Mouse (Mus musculus): ENCODE measurements at regions not wholly inside any gene's neighbourhood (a gene's known extent, or its start where the extent isn't known, plus 50 kb on each side); places are given as distances from the start of the nearest gene placed in this dataset.

DNA sequence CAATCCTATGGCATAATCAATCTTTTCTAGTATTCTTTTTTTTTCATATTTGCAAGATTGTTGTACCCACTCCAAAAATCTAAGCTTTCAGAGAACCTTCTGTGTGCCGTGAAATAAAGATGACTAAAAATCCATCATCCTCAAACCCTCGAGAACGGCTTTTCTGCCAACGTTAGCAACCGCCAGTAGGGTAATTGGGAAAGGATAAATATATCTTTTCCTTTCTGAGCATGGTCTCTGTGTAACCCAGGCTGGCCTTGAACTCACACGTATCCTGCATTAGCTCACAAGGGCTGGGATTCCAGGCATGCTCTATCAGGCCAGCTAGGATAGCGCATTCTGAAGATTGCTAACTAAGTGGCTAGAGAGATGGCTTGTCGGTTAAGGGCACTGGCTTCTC, 117.9 kb upstream of the Sgk1 start:
- DNase-seq (ENCODE audit: low spot score in 2 of 2): peak in 1 of 2 experiments; percentile 63
- intact Hi-C loops (cut with DNase I): loop anchor here (5.0 kb wide), 6 partner anchors 107 to 297 kb away; partner anchors contain the start of gene Sgk1

DNA sequence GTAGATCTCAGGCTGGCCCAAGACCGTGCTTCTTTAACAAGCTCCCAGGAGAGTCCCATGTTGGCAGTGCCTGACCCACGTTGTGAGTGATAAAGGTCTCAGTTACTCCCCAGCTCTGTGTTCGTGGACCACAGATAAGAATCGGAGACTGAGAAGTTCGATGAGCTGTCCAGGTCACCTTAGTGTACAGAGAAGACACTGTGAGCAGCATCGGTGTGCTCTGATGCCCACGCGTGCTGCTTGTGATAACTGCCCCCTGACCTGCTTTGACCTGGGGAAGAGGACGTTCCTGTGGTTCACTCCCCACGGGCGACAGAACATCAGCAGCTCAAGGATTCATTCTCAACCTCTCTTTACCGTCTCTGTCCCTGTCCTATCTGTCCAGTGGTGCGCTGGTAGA, 117.1 kb upstream of the Sgk1 start:
- intact Hi-C loops (cut with DNase I): loop anchor here (5.0 kb wide), 6 partner anchors 108 to 298 kb away; partner anchors contain the start of gene Sgk1

DNA sequence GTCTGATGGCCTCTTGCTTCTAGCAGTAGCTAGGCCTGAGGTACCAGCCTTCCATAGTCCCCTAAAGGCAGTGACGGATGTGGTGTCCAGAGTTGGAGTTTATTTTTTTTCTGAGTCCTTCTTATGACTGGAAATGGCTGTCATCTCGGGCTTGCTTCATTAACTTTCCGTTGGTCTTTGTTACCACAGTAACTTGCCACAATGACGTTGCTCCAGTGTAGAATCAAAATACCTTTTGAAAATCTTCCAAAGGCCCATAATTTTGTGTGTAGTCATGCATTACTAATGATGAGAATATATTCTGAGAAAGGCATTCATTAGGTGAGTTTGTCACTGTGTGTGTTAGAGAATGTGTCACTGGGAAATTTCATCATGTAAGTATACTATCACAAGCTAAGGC, 108.4 kb upstream of the Sgk1 start:
- intact Hi-C loops (cut with DNase I): no loop called here
- DNase-seq (ENCODE audit: low spot score in 2 of 2): no peak

More for the DNA sequence above, 117.1 kb upstream of the Sgk1 start:
- no peak for DNase-seq (ENCODE audit: low spot score in 2 of 2)

DNA sequence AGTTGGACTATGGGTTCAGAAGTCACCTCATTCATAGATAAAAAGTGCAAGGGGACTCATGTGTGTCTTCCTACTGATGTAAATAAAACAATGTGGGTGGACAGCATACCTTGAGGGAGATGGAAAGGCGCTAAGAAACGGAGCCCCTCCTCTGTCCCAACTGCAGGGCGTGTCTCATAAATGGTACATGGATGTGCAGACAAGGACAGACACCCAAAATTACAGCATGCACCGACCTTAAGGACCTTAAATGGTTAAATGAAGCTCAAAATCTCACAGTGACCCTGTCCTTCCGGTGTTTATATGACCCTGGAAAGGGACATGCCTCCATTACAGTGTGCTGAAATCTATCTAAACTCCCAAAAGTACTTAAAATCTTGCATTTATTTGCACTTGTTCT, 106.5 kb upstream of the Sgk1 start:
- intact Hi-C loops (cut with DNase I): no loop called here

DNA sequence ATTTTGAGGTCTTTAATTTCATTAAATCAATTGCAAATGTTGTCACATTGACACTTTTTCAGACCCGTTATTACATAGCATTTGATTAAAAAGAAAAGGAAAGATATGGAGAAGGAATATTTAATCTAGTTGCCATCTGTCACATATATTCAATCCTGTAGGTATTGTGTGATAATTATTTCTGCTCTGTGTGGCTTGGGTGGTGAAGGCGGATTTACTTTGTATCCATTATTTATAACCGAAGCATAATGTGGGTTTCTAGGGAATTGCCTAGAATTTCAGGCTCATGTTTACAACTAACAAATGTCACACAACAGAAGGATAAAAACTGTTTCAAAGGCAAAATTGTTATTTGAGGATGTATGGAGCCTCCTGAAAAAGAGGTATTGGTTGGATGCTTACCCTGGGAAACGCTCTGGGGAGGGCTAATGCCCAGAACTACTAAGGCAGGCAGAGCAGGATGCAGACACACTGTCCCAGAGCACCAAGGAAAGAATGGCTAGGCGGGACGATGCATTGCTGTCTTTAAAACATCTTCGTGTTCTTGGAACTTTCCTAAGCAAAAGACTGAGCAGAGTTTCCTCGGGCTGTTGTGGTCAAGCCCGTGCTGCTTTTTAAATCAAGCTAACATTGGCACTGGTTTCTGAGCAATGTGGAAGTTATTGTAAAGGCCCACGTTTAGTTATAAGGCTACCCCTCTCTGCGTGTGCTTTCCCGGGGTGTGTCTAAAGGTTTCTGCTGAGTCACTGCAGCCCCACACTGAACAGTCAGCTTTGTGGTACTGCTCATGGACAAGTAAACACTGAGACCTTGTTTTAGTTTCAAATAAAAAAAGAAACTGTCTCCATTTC, 105.8 kb upstream of the Sgk1 start:
- DNase-seq (ENCODE audit: low spot score in 2 of 2): no peak
- intact Hi-C loops (cut with DNase I): no loop called here

More for the DNA sequence above, 106.5 kb upstream of the Sgk1 start:
- DNase-seq (ENCODE audit: low spot score in 2 of 2): no peak

DNA sequence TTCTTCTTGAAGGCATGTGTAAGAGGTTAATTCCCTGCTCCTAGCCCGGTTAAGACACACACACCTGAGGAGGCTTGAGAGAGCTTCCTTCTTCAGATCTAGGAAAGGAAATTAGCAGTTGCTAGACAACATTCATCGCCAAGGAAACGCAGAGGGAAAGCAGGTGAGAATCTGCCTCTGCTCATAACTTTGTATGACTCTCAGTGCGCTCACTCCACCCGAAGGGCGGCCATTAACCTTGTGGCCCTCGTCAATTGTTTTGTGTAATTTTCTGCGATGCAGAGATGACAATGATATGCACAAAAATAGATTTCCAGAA, 105.3 kb upstream of the Sgk1 start:
- intact Hi-C loops (cut with DNase I): no loop called here
- no peak for DNase-seq (ENCODE audit: low spot score in 2 of 2)

DNA sequence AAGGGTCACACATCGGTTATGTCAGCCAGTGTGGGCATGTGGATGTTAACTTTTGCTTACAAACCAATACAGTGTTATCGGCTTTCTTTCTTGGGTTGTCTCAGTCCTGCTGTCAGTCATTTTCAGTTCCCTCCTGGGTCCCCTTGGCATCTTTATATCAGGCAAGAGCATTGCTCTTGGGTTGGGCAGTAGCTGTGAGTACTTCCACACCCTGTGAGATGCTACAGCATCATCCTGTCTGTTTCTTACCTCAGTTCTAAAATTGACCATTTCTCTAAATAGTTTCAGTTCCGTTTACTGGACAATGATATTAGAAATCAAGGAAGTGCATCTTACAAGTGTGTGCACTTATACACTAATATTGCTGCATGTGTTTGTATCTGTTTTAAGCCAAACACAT, 104.9 kb upstream of the Sgk1 start:
- intact Hi-C loops (cut with DNase I): no loop called here
- DNase-seq (ENCODE audit: low spot score in 2 of 2): no peak

DNA sequence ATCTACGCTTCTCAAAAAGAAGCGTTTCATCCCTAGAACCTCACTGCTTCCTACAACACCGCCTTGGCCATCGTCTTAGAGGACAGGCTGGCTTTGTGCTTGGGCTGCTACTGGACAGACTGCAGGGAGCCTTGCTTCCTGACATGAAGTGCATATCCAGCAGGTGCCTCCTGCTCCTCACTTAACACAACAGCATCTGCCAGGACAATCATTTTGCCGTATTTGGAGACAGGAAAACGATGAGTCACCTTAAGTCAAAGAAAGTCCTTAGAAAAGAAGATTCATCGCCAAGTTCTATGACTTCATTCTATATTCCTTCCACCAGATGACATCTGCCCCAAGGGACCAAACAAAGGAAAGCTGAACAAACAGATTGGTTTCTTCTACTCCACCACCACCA, 98.5 kb upstream of the Sgk1 start:
- intact Hi-C loops (cut with DNase I): no loop called here
- DNase-seq (ENCODE audit: low spot score in 2 of 2): peak in 1 of 2 experiments; percentile 33

DNA sequence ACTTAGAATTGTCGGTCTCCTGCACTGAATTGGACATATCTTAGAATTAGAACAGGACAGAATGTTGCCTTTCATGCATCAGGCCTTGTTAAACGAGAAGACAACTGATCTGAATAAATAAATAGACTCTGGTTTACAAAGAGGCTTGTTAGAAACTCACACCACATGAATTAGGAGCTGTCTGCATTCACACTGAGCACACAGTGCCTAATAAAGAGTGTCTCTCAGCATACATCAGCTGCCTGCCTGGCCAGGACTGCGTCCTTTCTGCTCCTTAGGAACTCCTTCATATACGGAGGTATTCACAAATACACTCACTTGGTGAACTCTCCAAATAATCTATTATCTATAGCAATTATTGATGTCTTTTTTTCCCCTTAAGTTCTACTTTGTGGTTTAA, 96.9 kb upstream of the Sgk1 start:
- no peak for DNase-seq (ENCODE audit: low spot score in 2 of 2)
- intact Hi-C loops (cut with DNase I): no loop called here

DNA sequence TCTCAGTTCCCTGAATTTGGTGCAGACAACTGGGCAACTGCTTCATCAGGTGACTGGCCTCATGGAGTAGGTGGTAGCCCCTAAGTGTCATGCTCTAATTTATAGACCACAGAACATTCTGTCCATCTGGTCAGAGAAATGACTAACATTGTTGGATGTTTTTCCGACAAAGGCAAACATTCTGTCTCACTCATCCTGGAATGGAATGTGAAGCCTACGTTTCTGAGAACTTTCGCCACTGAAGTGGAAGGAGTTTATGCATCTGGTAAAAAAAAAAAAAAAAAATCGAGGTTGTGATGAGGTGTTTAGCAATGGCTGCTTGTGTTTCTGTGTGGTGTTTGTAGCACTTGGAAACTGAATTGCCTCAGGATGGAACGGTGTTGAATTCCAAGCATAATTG, 96.2 kb upstream of the Sgk1 start:
- intact Hi-C loops (cut with DNase I): no loop called here
- DNase-seq (ENCODE audit: low spot score in 2 of 2): no peak

DNA sequence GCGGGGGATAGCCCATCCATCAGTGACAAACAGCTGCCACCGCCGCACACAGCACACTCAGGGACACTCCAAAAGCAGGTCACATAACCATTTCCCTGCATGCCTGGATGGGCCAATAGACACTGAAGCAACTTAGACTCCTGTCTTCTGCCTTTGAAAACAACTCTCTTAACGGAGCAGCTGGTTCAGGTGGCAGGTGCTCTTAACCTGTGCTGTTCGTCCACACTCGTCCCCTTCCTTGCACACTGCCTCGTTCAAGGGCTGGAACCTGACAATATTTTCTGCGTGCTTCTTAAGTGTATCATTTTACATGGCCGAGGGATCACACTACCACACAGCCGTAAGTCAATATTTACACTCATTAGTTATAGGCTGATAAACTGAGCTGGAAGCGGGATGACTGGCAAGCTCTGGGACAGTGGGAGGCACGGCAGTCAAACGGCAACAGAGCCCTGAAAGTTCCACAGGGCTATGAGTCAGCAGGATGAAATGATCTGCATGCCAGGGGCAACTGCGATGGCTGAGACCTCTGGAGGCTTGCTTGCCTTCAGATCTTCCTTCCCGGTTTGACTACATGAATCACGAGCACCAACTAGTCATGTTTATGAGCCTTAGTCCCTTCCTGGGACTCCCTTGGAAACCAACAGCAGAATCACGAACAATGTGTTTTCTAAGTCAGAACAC, 92.0 kb upstream of the Sgk1 start:
- intact Hi-C loops (cut with DNase I): no loop called here
- no peak for DNase-seq (ENCODE audit: low spot score in 2 of 2)

DNA sequence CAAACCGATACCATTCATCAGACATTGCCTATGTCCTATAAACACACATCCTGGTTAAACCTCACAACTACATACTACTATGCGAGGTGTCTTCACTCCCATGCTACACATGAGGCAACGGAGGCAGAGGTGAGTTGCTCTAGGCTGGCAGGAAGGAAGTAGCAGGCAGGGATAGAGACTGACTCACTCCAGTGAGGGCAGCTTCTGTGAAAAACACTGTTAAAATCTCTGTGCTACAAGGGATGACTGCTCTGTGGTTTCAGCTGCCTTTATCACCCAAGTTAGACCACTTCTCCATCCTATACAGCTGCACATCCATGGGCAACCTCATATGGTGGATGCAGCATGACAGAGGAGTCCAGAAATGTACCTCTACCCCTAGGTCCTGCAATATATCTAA, 91.0 kb upstream of the Sgk1 start:
- DNase-seq (ENCODE audit: low spot score in 2 of 2): no peak
- intact Hi-C loops (cut with DNase I): no loop called here

DNA sequence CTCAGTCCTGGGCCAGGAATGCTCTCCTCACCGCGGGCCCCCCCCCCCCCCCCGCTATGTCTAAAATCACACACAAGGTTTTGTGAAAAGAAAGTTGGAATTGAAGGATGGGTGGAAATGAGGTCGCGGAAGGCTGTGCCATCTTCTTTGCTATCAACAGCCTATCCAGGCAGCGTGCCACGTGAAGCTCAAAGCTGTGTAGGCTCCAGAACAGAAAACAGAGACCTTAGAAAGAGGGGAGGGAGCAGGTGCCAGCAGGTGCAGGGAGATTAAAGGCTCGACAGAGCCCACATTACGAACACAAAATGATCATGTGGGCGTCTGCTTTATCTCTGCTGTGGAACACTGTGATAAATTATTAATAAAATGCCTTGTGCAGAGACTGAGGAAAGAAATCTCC, 89.6 kb upstream of the Sgk1 start:
- no peak for DNase-seq (ENCODE audit: low spot score in 2 of 2)
- intact Hi-C loops (cut with DNase I): no loop called here

DNA sequence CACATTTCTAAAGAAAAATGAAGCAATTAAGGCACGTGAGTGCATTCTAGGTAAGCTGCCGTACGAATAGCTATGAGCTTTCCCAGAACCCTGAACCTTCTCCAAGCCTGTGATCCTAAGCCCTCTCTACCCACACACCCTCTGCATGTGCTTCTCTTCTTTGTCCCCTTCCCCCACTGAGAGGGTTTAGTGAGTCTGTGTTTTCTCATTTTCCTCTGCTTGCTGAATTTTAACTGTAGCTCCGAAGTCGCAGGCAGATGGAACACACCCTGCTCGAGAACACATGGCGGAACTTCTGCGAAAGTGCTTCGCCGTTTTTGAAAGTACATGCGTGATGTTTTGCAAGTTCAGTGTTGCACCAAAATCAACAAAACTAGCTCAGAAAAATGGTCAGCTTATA, 88.3 kb upstream of the Sgk1 start:
- intact Hi-C loops (cut with DNase I): no loop called here
- DNase-seq (ENCODE audit: low spot score in 2 of 2): peak; percentile 42 to 58

DNA sequence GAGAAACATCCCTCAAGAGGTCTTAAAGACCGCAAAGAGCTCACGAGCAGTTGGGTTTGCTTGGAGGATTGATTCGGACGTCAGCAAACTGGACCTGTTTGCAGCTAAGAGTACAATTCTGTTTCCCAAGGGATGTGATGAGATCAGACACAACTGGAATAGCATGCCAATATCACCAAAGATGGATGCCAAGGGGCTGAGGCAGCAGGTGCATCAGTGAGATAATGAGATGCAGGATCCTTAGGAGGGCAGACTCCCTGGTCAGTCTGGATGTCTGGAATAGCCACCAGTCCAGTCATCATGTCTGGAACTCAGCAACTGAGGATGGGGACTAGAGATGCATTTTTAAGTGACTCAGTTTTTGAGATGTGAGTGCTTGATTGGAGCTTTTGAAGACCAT, 85.6 kb upstream of the Sgk1 start:
- no peak for DNase-seq (ENCODE audit: low spot score in 2 of 2)
- intact Hi-C loops (cut with DNase I): no loop called here

DNA sequence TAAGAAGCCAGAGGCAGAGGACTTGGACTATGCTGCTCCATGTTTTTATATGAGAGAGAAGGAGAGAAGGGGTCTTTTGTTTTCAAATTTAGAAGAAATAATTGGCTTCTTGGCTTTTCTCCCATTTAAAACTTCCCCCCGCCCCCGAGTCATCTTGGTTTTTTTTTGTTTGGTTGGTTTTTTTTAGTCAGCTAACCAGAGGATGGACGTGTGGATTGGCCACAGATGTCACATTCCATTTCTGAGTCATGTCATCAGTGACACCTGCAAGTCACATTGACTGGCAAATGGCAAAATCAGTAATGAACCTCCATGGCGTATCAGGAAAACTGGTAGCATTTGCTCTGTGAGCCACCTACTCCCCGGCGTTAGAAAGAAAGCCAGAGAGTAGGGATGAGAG, 83.9 kb upstream of the Sgk1 start:
- no peak for DNase-seq (ENCODE audit: low spot score in 2 of 2)
- intact Hi-C loops (cut with DNase I): no loop called here

DNA sequence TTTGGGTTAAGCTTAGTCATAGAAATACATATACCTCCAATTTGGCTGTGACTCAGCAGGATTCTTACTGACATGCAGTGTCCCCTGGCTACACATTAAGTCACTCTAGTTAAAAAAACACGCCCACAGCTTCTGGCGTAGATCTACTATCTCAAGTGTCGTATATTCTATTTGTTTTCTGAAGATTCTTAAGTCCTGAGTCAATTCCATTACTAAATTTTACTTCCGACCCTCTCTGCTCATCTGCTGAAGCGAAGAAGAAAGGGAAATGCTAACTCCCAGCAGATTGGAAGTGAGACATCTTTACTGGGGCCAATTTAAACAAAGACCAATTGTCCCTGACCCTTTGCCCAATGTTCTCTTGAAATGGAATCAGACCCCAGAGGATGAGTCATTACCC, 80.4 kb upstream of the Sgk1 start:
- intact Hi-C loops (cut with DNase I): no loop called here
- DNase-seq (ENCODE audit: low spot score in 2 of 2): peak in 1 of 2 experiments; percentile 52

DNA sequence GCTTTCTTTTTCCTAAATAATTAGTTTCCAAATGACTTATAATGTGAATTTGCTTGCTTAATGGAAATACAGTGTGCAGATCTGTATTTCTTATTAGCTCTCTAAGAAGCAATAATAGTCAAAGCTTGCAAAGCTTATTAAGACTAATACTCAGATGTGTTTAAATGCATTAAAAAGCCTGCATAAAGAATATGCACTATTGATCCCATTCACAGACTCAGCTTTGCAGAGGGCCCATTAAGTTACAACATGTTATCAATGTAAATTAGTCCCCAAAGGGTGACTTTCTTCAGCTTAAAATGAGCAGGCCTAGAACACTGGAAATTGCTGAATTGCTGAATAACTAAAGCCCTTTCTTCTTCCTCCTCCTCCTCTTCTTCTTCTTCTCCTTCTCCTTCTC, 78.8 kb upstream of the Sgk1 start:
- intact Hi-C loops (cut with DNase I): no loop called here
- DNase-seq (ENCODE audit: low spot score in 2 of 2): no peak

DNA sequence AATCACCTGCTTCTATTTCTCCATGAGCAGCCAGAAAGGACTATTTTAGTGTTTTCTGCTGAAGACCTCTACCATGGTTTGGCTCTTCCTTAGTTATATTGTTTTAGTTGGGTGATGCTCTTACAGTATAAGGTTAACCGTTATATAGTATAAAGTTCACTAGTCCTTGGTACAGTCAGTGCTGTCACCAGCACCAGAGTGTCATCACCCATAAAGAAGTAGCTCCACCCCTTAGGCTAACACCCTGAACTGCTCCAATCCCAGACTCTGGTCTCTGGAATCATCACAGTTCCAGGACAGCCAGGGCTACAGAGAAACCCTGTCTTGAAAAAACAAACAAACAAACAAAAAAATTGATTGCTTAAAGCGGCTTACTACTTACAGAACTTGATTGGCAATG, 77.2 kb upstream of the Sgk1 start:
- intact Hi-C loops (cut with DNase I): no loop called here

DNA sequence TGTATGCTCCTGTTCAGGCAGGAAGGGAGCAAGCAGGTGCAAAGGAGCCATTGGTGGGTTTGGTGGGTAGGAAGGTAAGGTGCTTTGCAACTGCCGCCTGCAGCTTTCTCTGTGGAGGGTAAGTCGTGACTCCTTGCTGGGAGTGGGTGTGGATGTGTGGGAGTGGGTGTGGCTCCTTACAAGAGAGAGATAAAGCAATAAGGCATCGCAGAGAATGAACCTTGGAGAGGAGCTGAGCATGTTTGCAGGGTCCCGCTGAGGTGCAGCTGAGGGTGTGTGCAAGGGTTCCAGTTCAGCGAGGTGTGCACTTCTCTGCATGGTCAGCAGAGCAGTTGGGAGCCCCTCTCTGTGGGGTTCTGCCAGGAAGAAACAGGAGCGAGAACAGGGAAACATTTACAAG, 76.4 kb upstream of the Sgk1 start:
- intact Hi-C loops (cut with DNase I): no loop called here
- DNase-seq (ENCODE audit: low spot score in 2 of 2): no peak

More for the DNA sequence above, 77.2 kb upstream of the Sgk1 start:
- DNase-seq (ENCODE audit: low spot score in 2 of 2): no peak

DNA sequence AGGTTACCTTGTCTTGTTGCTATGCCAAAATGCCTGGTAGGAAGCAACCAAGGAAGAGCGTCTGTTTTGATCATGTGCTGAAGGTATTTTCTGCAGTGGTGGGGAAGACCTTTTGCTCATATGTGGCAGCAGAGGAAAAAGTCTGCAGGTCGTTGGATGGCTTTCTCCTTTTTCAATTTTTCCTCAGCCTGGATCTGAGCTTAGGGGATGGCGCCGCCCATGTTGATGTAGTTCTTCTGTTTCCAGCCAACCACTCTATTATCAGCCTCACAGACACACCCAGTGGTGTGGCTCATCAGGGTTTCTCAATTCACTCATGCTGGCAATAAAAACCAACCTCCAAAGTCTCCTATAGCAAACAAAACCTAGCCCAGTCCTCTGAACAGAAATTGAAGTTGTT, 75.3 kb upstream of the Sgk1 start:
- intact Hi-C loops (cut with DNase I): no loop called here
- DNase-seq (ENCODE audit: low spot score in 2 of 2): no peak

Measured in left cerebral cortex, postnatal 25 days (tissue).